Mouse (Mus musculus): Measurements from ENCODE around the gene Cpt1c.

The Cpt1c gene

GRCm38 (mm10) chr7:44962831-44963230, 11.8 kb downstream of the Cpt1c start:
- no peak for DNase-seq (ENCODE audit: low spot score)

- no peak for DNase-seq (ENCODE audit: low spot score)
These were observed 12.3 kb downstream of the Cpt1c start for GRCm38 (mm10) chr7:44962337-44962736.

- DNase-seq (ENCODE audit: low spot score) = no peak
These were observed 14.1 kb downstream of the Cpt1c start for GRCm38 (mm10) chr7:44960512-44960910.

GRCm38 (mm10) chr7:44959874-44960511, 14.7 kb downstream of the Cpt1c start:
- no peak for DNase-seq (ENCODE audit: low spot score)

GRCm38 (mm10) chr7:44959281-44959680, 15.4 kb downstream of the Cpt1c start:
- DNase-seq (ENCODE audit: low spot score) = no peak

- no peak for DNase-seq (ENCODE audit: low spot score)
These were observed 16.4 kb downstream of the Cpt1c start for GRCm38 (mm10) chr7:44958208-44958607.

GRCm38 (mm10) chr7:44957183-44957835, 17.3 kb downstream of the Cpt1c start:
- no peak for DNase-seq (ENCODE audit: low spot score)

GRCm38 (mm10) chr7:44956266-44956665, 18.4 kb downstream of the Cpt1c start:
- no peak for DNase-seq (ENCODE audit: low spot score)

GRCm38 (mm10) chr7:44955628-44956027, 19.0 kb downstream of the Cpt1c start:
- no peak for DNase-seq (ENCODE audit: low spot score)

- DNase-seq (ENCODE audit: low spot score) = no peak
These were observed 20.4 kb downstream of the Cpt1c start for GRCm38 (mm10) chr7:44954091-44954885.

- no peak for DNase-seq (ENCODE audit: low spot score)
These were observed 21.1 kb downstream of the Cpt1c start for GRCm38 (mm10) chr7:44953561-44953960.

GRCm38 (mm10) chr7:44952611-44953306, 21.9 kb downstream of the Cpt1c start:
- peak; percentile 76 for DNase-seq (ENCODE audit: low spot score)

GRCm38 (mm10) chr7:44951960-44952359, 22.7 kb downstream of the Cpt1c start:
- no peak for DNase-seq (ENCODE audit: low spot score)

- no peak for DNase-seq (ENCODE audit: low spot score)
These were observed 24.7 kb downstream of the Cpt1c start for GRCm38 (mm10) chr7:44949922-44950321.

- DNase-seq (ENCODE audit: low spot score) = no peak
These were observed 31.7 kb downstream of the Cpt1c start, which contains the start of gene Tsks for GRCm38 (mm10) chr7:44942904-44943303. Gene Tsks (plus strand): TSS chr7:44943204.

GRCm38 (mm10) chr7:44938680-44939079, 36.0 kb downstream of the Cpt1c start:
- no peak for DNase-seq (ENCODE audit: low spot score)

GRCm38 (mm10) chr7:44929204-44930151, 45.2 kb downstream of the Cpt1c start, which contains the start of gene Ap2a1:
Gene Ap2a1 (minus strand): TSS chr7:44929496.
- peak; percentile 97 for DNase-seq (ENCODE audit: low spot score)

- DNase-seq (ENCODE audit: low spot score) = no peak
These were observed 46.1 kb downstream of the Cpt1c start for GRCm38 (mm10) chr7:44928570-44928969.

- no peak for DNase-seq (ENCODE audit: low spot score)
These were observed 49.2 kb downstream of the Cpt1c start for GRCm38 (mm10) chr7:44925468-44925867.

- DNase-seq (ENCODE audit: low spot score) = no peak
These were observed 52.1 kb downstream of the Cpt1c start for GRCm38 (mm10) chr7:44922530-44922929.

- DNase-seq (ENCODE audit: low spot score) = no peak
These were observed 55.5 kb downstream of the Cpt1c start for GRCm38 (mm10) chr7:44919127-44919526.
